Mouse (Mus musculus) cerebellum, adult 2 months (tissue): Measurements from ENCODE around the gene Fmod.

ENCODE experiments used
- CTCF ChIP-seq: fragments of 200-500 bp; IDR thresholded peaks from 2 replicates; pipeline ENCODE4 v1.5.1; 2011; ENCODE audit warnings: low read depth, mild to moderate bottlenecking, control low read depth, low read length, moderate library complexity, borderline replicate concordance; ENCODE audit not compliant: insufficient read depth
- POLR2A ChIP-seq: fragments of 200-500 bp; IDR thresholded peaks from 2 replicates; pipeline ENCODE4 v1.6.1; 2011; ENCODE audit warnings: low read length, control low read depth, borderline replicate concordance; ENCODE audit not compliant: insufficient read depth

DNA sequence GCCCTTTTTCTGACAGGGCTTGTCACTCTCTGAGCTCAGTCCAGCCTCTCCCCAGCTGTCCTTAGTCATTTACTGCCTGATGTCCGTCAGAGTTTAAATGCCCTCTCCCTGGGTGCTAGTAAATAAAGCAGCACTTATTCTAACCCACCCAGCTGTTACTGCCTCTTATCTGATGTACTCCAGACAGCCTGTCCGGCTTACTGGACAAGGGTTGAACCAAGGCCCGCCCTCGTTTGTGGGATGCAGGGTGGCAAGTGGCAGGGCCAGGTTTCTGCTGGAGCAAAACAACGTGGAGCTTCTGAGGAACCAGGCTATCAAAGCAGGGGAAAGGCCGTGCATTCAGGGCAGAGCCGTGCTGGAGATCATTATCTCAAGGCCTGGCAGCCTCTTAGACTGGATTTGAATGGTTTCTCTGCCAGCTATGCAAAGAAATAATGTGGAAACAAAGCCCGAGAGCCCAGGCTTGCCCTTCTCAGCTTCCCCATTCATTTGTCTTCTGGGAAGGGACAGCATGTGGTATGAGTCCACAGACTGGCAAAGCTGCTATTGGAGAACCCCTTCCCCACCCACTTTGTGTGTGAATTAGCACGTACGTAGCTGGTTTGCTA lies 34.5 kb downstream of the Fmod start:
- TF ChIP-seq CTCF (no peak), POLR2A (no peak)
